29 mouse cellular contexts compared by ENCODE assay signal in genomic region chr14:114485781-114486180, GRCm38 (mm10).
"Had no signal": no experiment of that assay in that cellular context is flagged by ENCODE, and none has a peak within 500 bp of the region (broad histone marks: within the 10 kb centered on the region; RNA-seq: fewer than 3 reads in every experiment).

No protein-coding gene starts in this region.

- H3K27ac ChIP-seq: embryonic facial prominence, embryonic 10.5 days; embryonic facial prominence, embryonic 12.5 days; embryonic facial prominence, embryonic 13.5 days; embryonic facial prominence, embryonic 15.5 days; forebrain, embryonic 10.5 days; forebrain, embryonic 12.5 days; forebrain, embryonic 13.5 days; forebrain, embryonic 15.5 days; gastrocnemius, adult 2 months; heart, adult 2 months had no signal

- H3K4me3 ChIP-seq: embryonic facial prominence, embryonic 10.5 days; embryonic facial prominence, embryonic 12.5 days; embryonic facial prominence, embryonic 13.5 days; embryonic facial prominence, embryonic 15.5 days; erythroblast, embryonic 14.5 days; forebrain, embryonic 10.5 days; forebrain, embryonic 12.5 days; forebrain, embryonic 13.5 days; forebrain, embryonic 15.5 days; gastrocnemius, adult 2 months; heart, adult 2 months had no signal

- ATAC-seq: forebrain, embryonic 13.5 days; forebrain, embryonic 14.5 days; forebrain, embryonic 15.5 days; forebrain, embryonic 16.5 days; forebrain, postnatal 0 days had no signal

- DNase-seq: cerebellum, adult 2 months; cerebellum, adult 8-10 months; cerebellum, adult 9-10 months; cerebellum, adult 9-11 months; cerebellum, postnatal 10 days; cerebellum, postnatal 14 days; cerebellum, postnatal 25 days; cerebellum, postnatal 36 days; embryo, embryonic 11 days; forebrain, postnatal 0 days; gastrocnemius, adult 2 months; gastrocnemius, postnatal 10 days; gastrocnemius, postnatal 14 days; gastrocnemius, postnatal 25 days; gastrocnemius, postnatal 36 days; heart, adult 11 months; heart, adult 18-20 months; heart, adult 2 months had no signal

- H3K9me3 ChIP-seq: embryonic facial prominence, embryonic 10.5 days; embryonic facial prominence, embryonic 12.5 days; embryonic facial prominence, embryonic 13.5 days; embryonic facial prominence, embryonic 15.5 days; forebrain, embryonic 10.5 days; forebrain, embryonic 12.5 days; forebrain, embryonic 13.5 days; forebrain, embryonic 15.5 days had no signal

- H3K4me2 ChIP-seq: embryonic facial prominence, embryonic 12.5 days; embryonic facial prominence, embryonic 13.5 days; embryonic facial prominence, embryonic 15.5 days; forebrain, embryonic 12.5 days; forebrain, embryonic 13.5 days; forebrain, embryonic 15.5 days had no signal

- H3K27me3 ChIP-seq: embryonic facial prominence, embryonic 12.5 days; embryonic facial prominence, embryonic 13.5 days; embryonic facial prominence, embryonic 15.5 days; forebrain, embryonic 12.5 days; forebrain, embryonic 13.5 days; forebrain, embryonic 15.5 days had no signal

- H3K9ac ChIP-seq: embryonic facial prominence, embryonic 12.5 days; embryonic facial prominence, embryonic 13.5 days; embryonic facial prominence, embryonic 15.5 days; forebrain, embryonic 12.5 days; forebrain, embryonic 13.5 days; forebrain, embryonic 15.5 days; forebrain, postnatal 0 days had no signal

- H3K36me3 ChIP-seq: embryonic facial prominence, embryonic 10.5 days; embryonic facial prominence, embryonic 12.5 days; embryonic facial prominence, embryonic 13.5 days; embryonic facial prominence, embryonic 15.5 days; forebrain, embryonic 10.5 days; forebrain, embryonic 12.5 days; forebrain, embryonic 15.5 days had no signal

- H3K4me1 ChIP-seq: embryonic facial prominence, embryonic 10.5 days; embryonic facial prominence, embryonic 12.5 days; embryonic facial prominence, embryonic 13.5 days; embryonic facial prominence, embryonic 15.5 days; forebrain, embryonic 12.5 days; forebrain, embryonic 13.5 days; forebrain, embryonic 15.5 days had no signal
